Mouse (Mus musculus) testis, postnatal 10 days (tissue): Measurements from ENCODE around the gene Aftph.
A peak's percentile ranks its signal among the peaks of the same experiment; 100 is the strongest.
"Not testable (repeated sequence)": the region's sequence is repeated elsewhere in the genome, so short reads cannot be mapped to it uniquely, and the experiment has no call there.

Source experiments
- DNase-seq: peaks from one replicate; pipeline ENCODE4 v3.0.0; 2021; ENCODE audit warnings: low spot score

The Aftph gene

GRCm38 (mm10) chr11:20741201-20742100 lies at the start of gene Aftph:
Aftph (minus strand) TSS chr11:20741589.
- DNase-seq: peak; percentile 98

GRCm38 (mm10) chr11:20789015-20789414 lies 47.6 kb upstream of the Aftph start:
- no peak for DNase-seq

- DNase-seq: no peak
Observed at GRCm38 (mm10) chr11:20788070-20788469, 46.7 kb upstream of the Aftph start.

DNA sequence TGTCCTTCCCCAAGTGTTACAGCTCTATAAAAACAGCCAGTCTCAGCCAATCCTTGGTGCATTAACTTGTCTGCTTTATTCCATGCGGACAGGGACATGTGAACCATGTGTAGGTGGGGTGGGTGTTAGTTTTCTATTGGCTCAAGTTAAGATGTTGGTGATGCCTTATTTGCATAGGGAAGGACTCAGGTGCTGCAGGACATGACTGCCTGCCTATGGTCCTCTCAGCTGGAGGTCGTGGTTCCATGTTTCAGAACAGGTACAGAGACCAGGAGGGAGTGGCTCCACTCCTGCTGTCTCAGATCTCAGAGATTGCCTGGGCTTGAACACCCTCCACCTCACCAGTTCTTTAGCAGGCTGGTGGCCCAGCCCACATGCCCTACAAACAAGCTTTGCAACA lies 44.8 kb upstream of the Aftph start:
- no peak for DNase-seq

DNA sequence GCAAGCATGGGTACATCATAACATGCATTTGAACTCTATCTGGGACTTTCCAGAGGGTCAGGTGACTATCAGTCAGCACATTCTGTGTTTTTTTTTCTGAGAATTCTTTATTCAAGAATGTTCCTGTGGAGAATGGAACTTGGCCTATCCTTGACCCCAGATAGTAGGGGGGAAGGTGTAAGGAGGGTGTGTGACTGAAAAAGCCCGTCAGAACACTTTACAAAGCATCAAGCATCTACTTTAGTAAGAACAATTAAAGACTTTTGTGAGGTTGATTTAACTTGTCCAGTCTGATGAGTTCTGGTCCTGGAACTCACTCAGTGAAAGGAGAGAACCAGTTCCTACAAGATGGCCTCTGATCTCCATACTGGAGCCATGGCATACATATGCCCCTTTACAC lies 43.8 kb upstream of the Aftph start:
- DNase-seq: no peak

DNA sequence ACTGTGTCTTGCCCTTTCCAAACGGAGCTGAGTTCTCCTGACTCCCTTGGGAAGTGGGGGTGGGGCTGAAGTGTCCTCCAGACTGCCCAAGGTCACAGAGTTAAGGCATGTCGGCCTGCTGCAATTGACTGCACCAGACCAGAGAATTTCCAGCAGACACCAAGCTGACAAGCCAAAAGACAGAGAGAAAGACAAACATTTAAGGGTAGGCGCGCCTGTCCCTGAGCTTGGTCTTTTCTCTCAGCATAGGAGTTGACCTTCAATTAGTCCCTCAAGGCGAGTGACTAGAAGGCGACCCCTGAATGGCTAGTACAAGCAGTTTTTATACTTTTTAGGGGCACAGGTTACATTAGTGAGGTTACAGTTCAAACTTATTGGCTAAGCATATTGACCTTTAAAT lies 43.4 kb upstream of the Aftph start:
- DNase-seq: no peak

DNA sequence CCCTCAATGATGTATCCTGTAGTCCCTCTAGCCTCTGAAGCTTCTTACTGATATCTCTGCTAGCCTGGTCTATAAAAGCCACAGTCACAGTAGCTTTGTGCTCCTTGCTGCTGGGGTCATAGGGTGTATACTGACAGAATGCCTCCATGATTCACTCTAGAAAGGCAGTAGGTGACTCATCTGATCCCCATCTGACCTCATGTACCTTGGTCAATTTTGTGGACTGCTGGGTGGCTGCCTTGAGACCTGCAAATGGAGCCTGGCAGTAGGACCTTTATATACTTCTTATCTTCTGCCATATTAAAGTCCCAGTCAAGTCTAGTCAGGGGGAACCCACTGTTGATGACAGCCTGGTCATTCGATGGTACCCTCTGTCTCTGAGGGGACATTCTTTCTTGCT lies 42.1 kb upstream of the Aftph start:
- DNase-seq: no peak

GRCm38 (mm10) chr11:20782620-20783019 lies 41.2 kb upstream of the Aftph start:
- no peak for DNase-seq

DNA sequence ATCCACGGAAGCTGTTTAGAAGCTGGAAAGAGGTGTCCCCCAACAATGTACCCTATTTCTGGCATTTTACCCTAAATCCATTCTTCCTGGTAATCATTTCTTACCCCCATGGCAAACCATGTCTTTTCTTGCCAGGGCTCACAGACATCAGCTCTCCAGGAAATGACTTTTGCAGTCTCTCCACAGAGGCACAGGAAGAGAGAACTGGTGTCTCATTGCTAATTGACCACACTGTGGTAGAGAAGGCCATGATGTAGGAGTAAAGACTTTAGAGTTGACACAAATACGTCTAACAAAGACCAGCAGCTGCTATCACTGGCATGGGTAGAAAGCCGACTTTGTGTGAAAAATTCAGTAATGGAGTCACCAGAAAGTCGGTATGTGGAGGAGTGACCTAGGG lies 38.9 kb upstream of the Aftph start:
- no peak for DNase-seq

DNA sequence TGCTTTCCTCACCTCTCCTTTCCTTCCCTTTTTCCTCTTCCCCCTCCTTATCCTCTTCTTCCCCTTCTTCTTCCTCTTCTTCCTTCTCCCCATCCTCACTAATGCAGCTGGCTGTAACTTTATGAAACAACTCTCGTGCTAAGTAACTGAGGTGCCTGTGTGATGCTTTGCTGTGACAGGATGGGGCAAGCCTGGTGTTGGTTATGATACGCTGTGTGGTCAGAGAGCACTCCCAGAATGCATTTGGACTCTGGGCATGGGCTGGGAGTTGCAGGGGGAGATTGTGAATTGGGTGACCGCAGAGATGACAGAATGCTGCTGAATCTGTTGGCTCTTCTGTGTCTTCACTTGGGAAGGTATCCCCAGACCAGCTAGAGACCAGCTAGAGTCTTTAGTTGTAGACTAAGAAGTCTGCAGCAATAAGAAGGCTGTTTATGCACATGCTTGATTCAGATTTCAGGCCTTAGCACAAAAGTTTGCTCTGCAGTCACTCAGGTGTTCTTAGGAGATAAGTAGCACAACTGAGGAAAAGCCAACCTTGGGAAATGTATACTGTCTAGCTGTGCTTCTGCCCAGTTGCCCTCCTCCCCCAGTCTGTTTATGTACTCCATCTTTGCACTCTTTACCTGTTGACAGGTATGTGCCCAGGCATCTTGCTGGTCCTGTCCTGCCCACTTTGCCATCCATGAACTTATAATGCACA lies 37.6 kb upstream of the Aftph start:
- DNase-seq: no peak

- no peak for DNase-seq
Observed at GRCm38 (mm10) chr11:20778298-20778697, 36.9 kb upstream of the Aftph start.

DNA sequence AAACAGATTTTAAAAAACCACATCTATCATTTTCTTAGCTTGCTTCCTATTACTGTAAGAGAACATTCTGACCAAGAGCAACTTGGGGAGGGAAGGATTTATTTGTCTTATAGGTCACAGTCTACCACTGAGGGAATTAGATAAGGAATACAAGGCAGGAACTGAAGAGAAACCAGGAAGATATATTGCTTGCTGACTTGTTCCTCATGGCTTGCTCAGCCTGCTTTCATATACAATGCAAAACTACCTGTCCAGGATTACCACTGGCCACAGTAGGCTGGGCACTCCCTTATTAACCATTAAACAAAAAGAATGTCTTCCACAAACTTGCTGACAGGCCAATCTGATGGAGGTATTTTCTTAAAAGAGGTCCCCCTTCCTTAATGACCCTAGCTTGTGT lies 35.3 kb upstream of the Aftph start:
- DNase-seq: no peak

- no peak for DNase-seq
Observed at GRCm38 (mm10) chr11:20772642-20773041, 31.3 kb upstream of the Aftph start.

DNA sequence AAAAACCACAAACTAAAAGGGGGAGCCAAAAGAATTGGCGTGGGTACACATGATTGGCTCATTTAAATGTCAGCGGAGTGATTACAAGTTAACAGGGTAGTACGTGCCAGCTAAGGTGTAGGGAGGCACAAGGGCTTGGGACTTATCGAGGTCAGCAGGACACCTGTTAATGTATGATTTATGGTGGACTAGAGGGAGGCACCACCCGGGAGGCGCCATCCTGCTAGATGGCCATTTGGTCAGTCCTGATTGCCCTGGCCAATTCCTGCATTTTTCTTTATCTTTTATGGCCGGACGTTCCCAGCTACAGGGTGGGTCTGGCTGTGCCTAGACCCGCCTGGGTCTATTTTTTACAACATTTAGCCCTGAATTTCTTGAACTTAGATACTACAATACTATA lies 30.4 kb upstream of the Aftph start:
- DNase-seq: not testable (repeated sequence)

DNA sequence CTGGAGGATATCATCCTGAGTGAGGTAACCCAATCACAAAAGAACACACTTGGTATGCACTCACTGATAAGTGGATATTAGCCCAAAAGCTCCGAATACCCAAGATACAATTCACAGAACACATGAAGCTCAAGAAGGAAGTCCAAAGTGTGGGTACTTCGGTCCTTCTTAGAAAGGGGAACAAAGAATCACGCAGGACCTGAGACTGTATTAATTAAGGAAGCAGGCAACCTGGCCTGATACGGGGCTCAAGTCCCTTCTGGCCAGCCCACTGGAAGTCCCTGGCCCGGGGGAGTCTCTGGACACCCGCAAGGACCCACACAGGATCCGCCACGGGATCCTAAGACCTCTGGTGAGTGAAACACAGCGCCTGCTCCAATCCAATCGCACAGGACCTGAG lies 20.6 kb upstream of the Aftph start:
- DNase-seq: not testable (repeated sequence)

- DNase-seq: no peak
Observed at GRCm38 (mm10) chr11:20750573-20750972, 9.2 kb upstream of the Aftph start.

DNA sequence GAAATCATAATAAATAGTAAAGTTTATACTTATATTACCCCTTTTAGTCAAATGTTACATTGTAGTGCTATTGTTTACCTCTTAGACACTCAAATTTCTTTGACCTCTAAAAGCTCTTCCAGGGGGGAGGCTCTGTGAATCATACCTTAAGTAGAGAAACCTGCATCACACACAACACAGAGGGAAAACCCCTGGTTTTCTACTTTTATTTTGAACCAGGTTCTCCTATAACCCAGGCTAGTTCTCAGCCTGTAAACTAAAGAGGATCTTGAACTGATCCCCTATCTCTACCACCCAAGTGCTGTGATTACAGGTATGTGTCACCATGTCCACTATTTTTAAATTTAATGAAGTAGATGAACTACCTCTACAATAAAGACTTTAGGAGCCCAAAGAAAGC lies 2.0 kb upstream of the Aftph start:
- no peak for DNase-seq

DNA sequence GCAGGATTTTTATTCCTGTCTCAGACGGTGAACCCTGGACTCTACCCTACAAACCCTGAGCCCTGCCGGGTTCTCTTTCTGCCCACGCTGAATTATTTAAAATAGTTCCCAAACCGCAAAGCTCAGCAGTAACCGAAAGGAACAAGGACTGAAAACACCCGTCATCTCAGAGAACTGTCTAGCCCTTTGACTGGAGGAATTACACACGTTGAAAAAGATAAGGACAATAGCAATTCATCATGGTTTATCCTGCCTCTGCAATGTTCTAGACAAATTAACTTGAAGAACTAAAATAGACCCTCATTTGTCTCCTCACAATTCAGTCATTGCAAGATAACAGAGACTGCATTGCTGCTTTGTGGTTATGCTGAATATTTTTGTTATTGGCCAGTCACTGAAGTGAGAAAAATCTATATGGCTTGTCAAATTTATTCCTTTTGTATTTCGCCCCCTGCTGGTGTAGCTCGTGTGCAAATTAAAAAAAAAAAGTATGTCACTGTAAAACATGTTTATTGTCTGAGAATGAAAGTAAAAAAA lies 1.0 kb upstream of the Aftph start:
- peak; percentile 71 for DNase-seq

DNA sequence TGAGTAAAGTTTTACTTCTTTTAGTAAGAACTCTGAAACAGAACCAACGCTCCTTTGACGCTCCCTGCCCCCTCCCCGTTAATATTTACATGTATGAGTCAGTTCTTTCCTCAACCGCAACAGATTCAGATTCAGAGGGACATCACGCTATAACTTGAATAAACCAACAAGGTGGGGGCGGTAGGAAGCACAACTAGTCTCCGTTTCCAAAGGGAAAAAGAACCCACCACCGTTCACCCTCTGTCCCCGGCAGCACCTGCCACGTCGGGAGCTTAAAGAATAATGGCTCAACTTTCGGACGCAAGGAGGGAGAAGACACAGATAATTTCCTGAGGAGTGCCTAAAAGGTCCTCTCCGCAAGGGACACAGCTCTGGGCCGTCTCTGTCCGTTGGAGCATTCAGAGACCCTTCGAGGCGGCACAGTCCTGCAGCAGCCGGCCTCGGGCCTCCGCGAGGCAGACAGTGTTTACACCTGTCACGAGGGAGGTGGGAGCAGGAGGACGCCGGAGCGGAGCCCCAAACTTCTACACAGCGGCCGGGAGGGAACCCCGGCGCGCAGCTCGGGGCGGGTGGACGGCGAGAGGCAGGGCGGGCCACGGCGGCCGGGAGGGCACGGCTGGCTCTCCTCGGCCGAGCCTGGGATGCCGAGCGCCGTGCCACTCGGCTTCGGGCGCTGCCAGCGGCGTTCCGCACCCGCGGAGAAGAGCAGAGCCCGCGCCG lies 748 bp downstream of the Aftph start:
- DNase-seq: peak; percentile 67

- no peak for DNase-seq
Observed at GRCm38 (mm10) chr11:20734066-20734465, 7.3 kb downstream of the Aftph start.

DNA sequence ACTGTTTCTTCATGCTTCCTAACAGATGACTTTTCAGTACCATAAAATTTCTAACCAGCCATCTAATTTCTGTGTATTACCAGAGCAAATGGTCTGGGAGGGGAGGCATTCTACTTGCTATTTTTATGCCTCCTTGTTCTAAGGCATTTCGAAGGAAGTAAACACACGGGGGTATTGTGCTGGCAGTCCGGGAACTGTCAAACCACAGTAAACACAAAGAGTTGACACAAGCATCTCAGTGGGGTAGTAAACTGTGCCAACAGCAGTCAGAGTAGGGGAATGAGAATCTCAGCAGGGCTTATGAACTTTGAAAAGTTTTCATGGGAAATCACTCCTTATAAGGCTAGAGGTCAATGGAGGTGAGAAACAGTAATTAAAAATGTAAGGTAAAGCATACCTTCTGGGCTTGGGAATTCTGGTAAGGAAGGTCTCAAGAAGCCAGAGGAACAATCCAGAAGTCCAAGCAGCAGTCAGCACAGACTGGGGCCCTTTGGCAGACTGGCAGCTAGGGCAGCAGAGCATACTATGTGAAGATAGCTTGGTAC lies 7.8 kb downstream of the Aftph start:
- no peak for DNase-seq

- no peak for DNase-seq
Observed at GRCm38 (mm10) chr11:20729403-20729802, 12.0 kb downstream of the Aftph start.
